Mouse (Mus musculus) ES-E14 (cell line): ENCODE results near the gene Pde4d. TPM values are rescaled to one million over a fixed set of nuclear protein-coding genes. Genes with fewer than 3 reads are reported as not detected.

Experiments used
- DNase-seq: peaks from one replicate; pipeline ENCODE4 v3.0.0-alpha.2; 2013; ENCODE audit warnings: low read depth, low spot score
- H3K27ac ChIP-seq: 2 replicates; pipeline ENCODE4 v1.5.1; 2012; ENCODE audit warnings: low read depth, mild to moderate bottlenecking, low read length, moderate library complexity, mixed read lengths; ENCODE audit not compliant: poor library complexity, insufficient read depth, severe bottlenecking
- H3K36me3 ChIP-seq: 2 replicates; pipeline ENCODE4 v1.6.1; 2012; ENCODE audit warnings: mild to moderate bottlenecking, low read length, moderate library complexity, mixed read lengths; ENCODE audit not compliant: control insufficient read depth, poor library complexity, insufficient read depth, severe bottlenecking
- H3K4me1 ChIP-seq, 2 experiments: fragments of 150-350 bp in 1 of 2; sonication (generic) in 1 of 2; 2 replicates each; pipeline ENCODE4 v1.6.1; 2012; ENCODE audit warnings: low read length in 2 of 2, mild to moderate bottlenecking in 1 of 2, mixed read lengths in 1 of 2; ENCODE audit not compliant: control insufficient read depth in 2 of 2, insufficient read depth in 2 of 2, poor library complexity in 1 of 2
- H3K4me3 ChIP-seq, 2 experiments: fragments of 150-350 bp in 1 of 2; sonication (generic) in 1 of 2; 2 replicates each; pipeline ENCODE4 v1.5.1; 2012; ENCODE audit warnings: low read length in 2 of 2, low read depth in 1 of 2, mild to moderate bottlenecking in 1 of 2, mixed read lengths in 1 of 2; ENCODE audit not compliant: insufficient read depth in 1 of 2, poor library complexity in 1 of 2, severe bottlenecking in 1 of 2
- H3K9ac ChIP-seq: 2 replicates; pipeline ENCODE4 v1.6.1; 2012; ENCODE audit warnings: low read depth, mild to moderate bottlenecking, low read length, mixed read lengths; ENCODE audit not compliant: poor library complexity, insufficient read depth, severe bottlenecking
- H3K9me3 ChIP-seq: fragments of 150-350 bp; sonication (generic); 2 replicates; pipeline ENCODE4 v1.6.1; 2012; ENCODE audit warnings: low read depth, mild to moderate bottlenecking, low read length; ENCODE audit not compliant: control insufficient read depth, insufficient read depth
- CHD2 ChIP-seq: IDR thresholded peaks from 2 replicates; pipeline ENCODE4 v1.6.1; 2014; ENCODE audit warnings: mild to moderate bottlenecking, low read depth, low read length, inconsistent platforms
- HCFC1 ChIP-seq: IDR thresholded peaks from 2 replicates; pipeline ENCODE4 v1.6.1; 2012; ENCODE audit warnings: low read length, inconsistent platforms, borderline replicate concordance; ENCODE audit not compliant: insufficient read depth
- MAFK ChIP-seq: IDR thresholded peaks from 2 replicates; pipeline ENCODE4 v1.6.1; 2014; ENCODE audit warnings: mild to moderate bottlenecking, low read depth, low read length, inconsistent platforms; ENCODE audit not compliant: insufficient read depth
- ZC3H11A ChIP-seq: IDR thresholded peaks from 2 replicates; pipeline ENCODE4 v1.6.1; 2012; ENCODE audit warnings: low read depth, mild to moderate bottlenecking, inconsistent platforms, low read length, borderline replicate concordance
- ZNF384 ChIP-seq: IDR thresholded peaks from 2 replicates; pipeline ENCODE4 v1.6.1; 2012; ENCODE audit warnings: low read depth, low read length, inconsistent platforms
- in situ Hi-C, 2 experiments: fragments of 600-800 bp; cut with MboI; formaldehyde crosslinking; loops; one replicate each; pipeline ENCODE4 v1.15.1; 2025; ENCODE audit warnings: low sequenced_read_pairs in 2 of 2, inconsistent platforms in 1 of 2; ENCODE audit not compliant: unreplicated experiment in 2 of 2
- total RNA-seq: library from RNA; depleted of rRNA; stranded (reverse); fragments of 300-350 nt; gene quantifications from 2 replicates; pipeline ENCODE4 v1.2.3, GENCODE M21; 2012

Gene Pde4d
- total RNA-seq, 1 experiment = 10.4 TPM

DNA sequence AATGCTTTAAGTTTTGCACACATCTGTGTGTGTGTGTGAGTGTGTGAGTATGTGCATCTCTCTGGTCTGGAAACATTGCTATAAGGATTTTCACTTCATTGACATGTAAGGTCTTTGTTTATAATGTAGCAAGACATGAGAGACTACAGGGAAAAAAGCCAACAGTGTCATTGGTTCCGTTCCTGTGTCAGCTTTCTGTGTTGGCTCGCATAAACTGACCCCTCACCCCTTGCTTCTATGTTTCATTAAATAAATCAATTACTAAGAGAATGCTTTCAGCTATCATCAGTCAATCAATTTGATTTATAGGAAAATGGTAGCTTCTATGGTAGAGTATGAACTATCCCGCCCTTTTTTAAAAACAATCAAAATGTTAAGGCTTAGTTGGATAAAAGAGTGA lies 1458.6 kb downstream of the Pde4d start:
- Histone ChIP-seq H3K9ac (no peak overlapping the region), H3K4me3 (no peak overlapping the region), H3K4me1 (0 out of 4 replicates have a peak, but pooled peaks cover 0 to 2% of the 10 kb centered on the region in 2 experiments), H3K9me3 (no peaks in the 10 kb centered on the region), H3K27ac (no peak overlapping the region), H3K36me3 (no peaks in the 10 kb centered on the region)
- no peak for DNase-seq
- in situ Hi-C loops = loop anchor here in 1 of 2 experiments (25.0 kb wide), 1 partner anchor 296 kb away; no protein-coding TSS in a partner anchor
- TF ChIP-seq CHD2 (no peak), MAFK (no peak), ZC3H11A (no peak)

GRCm38 (mm10) chr13:109909111-109909510 lies 1459.4 kb downstream of the Pde4d start:
- no peaks in the 10 kb centered on the region for H3K36me3 ChIP-seq
- DNase-seq = no peak
- no peaks in the 10 kb centered on the region for H3K9me3 ChIP-seq
- peaks cover 0 to 2% of the 10 kb centered on the region in 2 experiments; a peak in 1 of 4 replicates for H3K4me1 ChIP-seq
- no peak for TF ChIP-seq ZC3H11A
- H3K4me3 ChIP-seq = no peak overlapping the region
- no peak overlapping the region for H3K9ac ChIP-seq
- in situ Hi-C loops = loop anchor here in 1 of 2 experiments (25.0 kb wide), 1 partner anchor 297 kb away; no protein-coding TSS in a partner anchor
- no peak overlapping the region for H3K27ac ChIP-seq

DNA sequence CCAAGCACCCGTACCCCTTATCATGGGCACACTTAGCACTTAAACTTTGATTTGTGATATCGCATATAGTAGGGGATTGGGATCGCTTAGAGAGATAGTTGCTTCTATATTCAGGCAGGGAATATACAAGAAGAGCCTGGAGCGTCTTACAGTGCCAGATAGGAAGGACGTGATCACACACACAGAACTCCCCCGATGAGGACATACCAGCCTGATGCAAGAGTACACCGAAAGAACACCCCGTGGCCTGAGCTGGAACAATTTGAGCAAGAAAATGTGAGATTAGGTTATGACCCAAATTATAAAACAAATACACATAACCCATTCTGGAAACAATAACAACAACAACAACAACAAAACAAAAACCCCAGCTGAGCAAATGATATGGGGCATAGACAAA lies 1461.2 kb downstream of the Pde4d start:
- Histone ChIP-seq H3K36me3 (no peaks in the 10 kb centered on the region), H3K4me3 (no peak overlapping the region), H3K9ac (no peak overlapping the region), H3K27ac (no peak overlapping the region), H3K9me3 (no peaks in the 10 kb centered on the region), H3K4me1 (peaks cover 2 to 7% of the 10 kb centered on the region in 2 experiments; a peak in 2 of 4 replicates)
- no peak for DNase-seq
- TF ChIP-seq MAFK = no peak
- TF ChIP-seq HCFC1 = no peak
- TF ChIP-seq ZNF384 = no peak
- TF ChIP-seq CHD2 = no peak
- no peak for TF ChIP-seq ZC3H11A
- in situ Hi-C loops = loop anchor here in 1 of 2 experiments (25.0 kb wide), 1 partner anchor 299 kb away; no protein-coding TSS in a partner anchor

DNA sequence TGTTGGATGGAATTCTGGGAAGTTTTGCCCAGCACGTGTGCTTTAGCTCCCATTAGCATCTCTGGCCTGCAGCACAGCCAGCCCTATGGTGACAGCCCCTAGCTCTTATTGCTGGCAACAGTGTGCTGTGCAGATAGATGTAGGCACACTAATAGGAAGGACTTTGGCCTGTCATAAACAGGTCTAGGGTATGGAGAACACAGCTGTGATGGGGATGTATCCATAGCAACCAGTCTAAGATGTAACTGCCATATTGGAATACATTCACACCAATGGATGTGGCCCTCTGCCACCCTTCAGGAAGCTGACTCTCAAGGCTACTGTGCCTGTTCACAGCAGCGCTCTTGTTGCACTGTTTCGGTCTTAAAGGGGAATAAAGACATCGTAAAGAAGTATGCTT lies 1462.9 kb downstream of the Pde4d start:
- peaks cover 2 to 7% of the 10 kb centered on the region in 2 experiments; a peak in 2 of 4 replicates for H3K4me1 ChIP-seq
- H3K9ac ChIP-seq = no peak overlapping the region
- in situ Hi-C loops = loop anchor here in 1 of 2 experiments (25.0 kb wide), 1 partner anchor 300 kb away; no protein-coding TSS in a partner anchor
- no peak for DNase-seq
- H3K9me3 ChIP-seq = no peaks in the 10 kb centered on the region
- H3K4me3 ChIP-seq = no peak overlapping the region
- no peaks in the 10 kb centered on the region for H3K36me3 ChIP-seq
- no peak for TF ChIP-seq ZNF384
- no peak overlapping the region for H3K27ac ChIP-seq

DNA sequence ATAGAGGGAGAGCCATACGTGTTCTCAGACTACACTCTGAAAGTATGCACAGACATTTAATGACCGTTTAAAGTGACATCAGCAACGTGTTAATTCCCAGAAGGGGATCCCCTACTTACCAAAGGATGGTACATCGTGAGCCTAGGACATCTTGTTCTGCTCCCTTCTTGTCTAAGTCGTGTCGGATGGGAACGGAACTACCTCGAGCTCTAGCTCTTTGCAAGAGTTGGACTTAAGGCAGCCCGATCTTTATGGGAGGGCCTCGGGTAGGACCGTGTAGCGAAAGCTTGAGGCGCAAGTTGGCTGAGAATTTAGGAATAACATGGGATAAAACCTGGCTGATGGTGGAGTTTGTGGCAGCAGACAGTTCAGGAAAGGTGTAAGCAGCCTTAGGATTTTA lies 1464.5 kb downstream of the Pde4d start:
- peaks cover 2 to 10% of the 10 kb centered on the region in 2 experiments; a peak in 2 of 4 replicates for H3K4me1 ChIP-seq
- DNase-seq = no peak
- in situ Hi-C loops = loop anchor here in 1 of 2 experiments (25.0 kb wide), 1 partner anchor 302 kb away; no protein-coding TSS in a partner anchor

More for the DNA sequence above, 1464.5 kb downstream of the Pde4d start:
- Histone ChIP-seq H3K36me3 (no peaks in the 10 kb centered on the region), H3K4me3 (no peak overlapping the region), H3K9me3 (no peaks in the 10 kb centered on the region), H3K27ac (no peak overlapping the region), H3K9ac (no peak overlapping the region)
- TF ChIP-seq ZC3H11A (no peak), ZNF384 (no peak), CHD2 (no peak), MAFK (no peak), HCFC1 (no peak)
